Mouse (Mus musculus) heart, adult 2 months (tissue): ENCODE measurements around the gene Ephb3.

ENCODE experiments used
- CTCF ChIP-seq: fragments of 200-600 bp; IDR thresholded peaks from 2 replicates; pipeline ENCODE4 v1.8.1; 2022; ENCODE audit warnings: antibody characterized with exemption, mild to moderate bottlenecking, moderate library complexity
- POLR2A ChIP-seq: fragments of 200-500 bp; IDR thresholded peaks from 2 replicates; pipeline ENCODE4 v1.6.1; 2011; ENCODE audit warnings: mild to moderate bottlenecking, low read depth, low read length, control low read depth; ENCODE audit not compliant: insufficient read depth

DNA sequence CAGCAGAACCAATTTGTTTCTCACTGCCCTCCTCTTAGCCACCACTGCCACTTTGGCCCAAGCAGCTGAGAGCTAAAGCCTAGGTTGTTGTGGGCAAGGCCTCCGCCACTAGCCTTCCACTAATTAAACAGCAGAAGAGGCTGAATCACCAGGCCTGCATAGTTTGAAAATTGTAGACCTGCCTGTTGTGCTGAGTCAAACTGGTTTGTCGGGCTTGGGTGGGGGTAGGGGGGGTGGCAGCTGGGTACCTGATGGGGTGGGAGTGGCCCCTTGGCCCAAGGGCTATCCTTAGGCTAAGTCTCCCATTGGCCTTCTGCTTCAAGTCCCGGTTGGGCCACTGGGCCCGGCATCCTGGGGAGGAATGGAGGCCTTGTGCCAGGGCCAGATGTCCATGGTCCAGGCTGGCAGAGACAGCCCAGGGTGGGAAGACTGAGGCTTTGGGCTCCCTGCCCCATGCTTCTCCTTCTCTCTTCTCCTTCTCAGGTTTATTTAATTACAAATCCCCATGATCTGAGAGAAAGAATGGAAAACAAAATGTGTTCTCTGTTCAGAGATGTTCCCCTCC, 3.5 kb downstream of the Ephb3 start:
- TF ChIP-seq CTCF (no peak), POLR2A (no peak)
